Mouse (Mus musculus) midbrain, embryonic 11.5 days (tissue): ENCODE measurements around the gene Lpin3. TPM values are rescaled to one million over a fixed set of nuclear protein-coding genes. Genes with fewer than 3 reads are reported as not detected.

ENCODE experiments used
- ATAC-seq: fragments of 200-750 bp; cut with Nextera tagmentation; 2 replicates; pipeline ENCODE4 v1.8.0; 2017; ENCODE audit warnings: moderate TSS enrichment, moderate library complexity; ENCODE audit not compliant: low FRiP score
- DNase-seq: peaks from one replicate; pipeline ENCODE4 v3.0.0; 2015; ENCODE audit warnings: low spot score; ENCODE audit errors: missing footprints
- H3K27ac ChIP-seq: fragments of 300-500 bp; sonication (generic); 2 replicates; pipeline ENCODE4 v1.5.1; 2014; ENCODE audit warnings: low read depth, low read length
- H3K27me3 ChIP-seq: fragments of 300-500 bp; sonication (generic); 2 replicates; pipeline ENCODE4 v1.6.1; 2014; ENCODE audit warnings: mild to moderate bottlenecking, low read length, moderate library complexity, mixed read lengths; ENCODE audit not compliant: control insufficient read depth, insufficient read depth
- H3K36me3 ChIP-seq: fragments of 300-500 bp; sonication (generic); 2 replicates; pipeline ENCODE4 v1.6.1; 2014; ENCODE audit warnings: mild to moderate bottlenecking, low read length, moderate library complexity, mixed read lengths; ENCODE audit not compliant: control insufficient read depth, insufficient read depth
- H3K4me1 ChIP-seq: fragments of 300-500 bp; sonication (generic); 2 replicates; pipeline ENCODE4 v1.6.1; 2014; ENCODE audit warnings: low read length; ENCODE audit not compliant: control insufficient read depth, insufficient read depth
- H3K4me2 ChIP-seq: fragments of 300-500 bp; sonication (generic); 2 replicates; pipeline ENCODE4 v1.6.1; 2014; ENCODE audit warnings: mild to moderate bottlenecking, moderate library complexity
- H3K4me3 ChIP-seq: fragments of 300-500 bp; sonication (generic); 2 replicates; pipeline ENCODE4 v1.5.1; 2014; ENCODE audit warnings: low read depth, low read length
- H3K9ac ChIP-seq: fragments of 300-500 bp; sonication (generic); 2 replicates; pipeline ENCODE4 v1.6.1; 2014; ENCODE audit warnings: low read length
- H3K9me3 ChIP-seq: fragments of 300-500 bp; sonication (generic); 2 replicates; pipeline ENCODE4 v1.6.1; 2016; ENCODE audit warnings: low read length; ENCODE audit not compliant: control insufficient read depth
- WGBS: fragments of 180-500 bp; shearing (Covaris S2); extraction: QIAGEN DNeasy Blood & Tissue Kit; methylation state at CpG from one replicate; pipeline ENCODE4 v1.1.7; 2014; 5-methylcytosine and 5-hydroxymethylcytosine counted together
- polyA plus RNA-seq: library from polyadenylated mRNA; unstranded; fragments of >200 nt; fragmentation: Nextera tagmentation; extraction: Ambion mirVana; gene quantifications from 2 replicates; pipeline ENCODE4 v1.2.1, GENCODE M21; 2014

Lpin3 gene
- polyA plus RNA-seq, result 0.10 and 0.21 TPM in 2 replicates

DNA sequence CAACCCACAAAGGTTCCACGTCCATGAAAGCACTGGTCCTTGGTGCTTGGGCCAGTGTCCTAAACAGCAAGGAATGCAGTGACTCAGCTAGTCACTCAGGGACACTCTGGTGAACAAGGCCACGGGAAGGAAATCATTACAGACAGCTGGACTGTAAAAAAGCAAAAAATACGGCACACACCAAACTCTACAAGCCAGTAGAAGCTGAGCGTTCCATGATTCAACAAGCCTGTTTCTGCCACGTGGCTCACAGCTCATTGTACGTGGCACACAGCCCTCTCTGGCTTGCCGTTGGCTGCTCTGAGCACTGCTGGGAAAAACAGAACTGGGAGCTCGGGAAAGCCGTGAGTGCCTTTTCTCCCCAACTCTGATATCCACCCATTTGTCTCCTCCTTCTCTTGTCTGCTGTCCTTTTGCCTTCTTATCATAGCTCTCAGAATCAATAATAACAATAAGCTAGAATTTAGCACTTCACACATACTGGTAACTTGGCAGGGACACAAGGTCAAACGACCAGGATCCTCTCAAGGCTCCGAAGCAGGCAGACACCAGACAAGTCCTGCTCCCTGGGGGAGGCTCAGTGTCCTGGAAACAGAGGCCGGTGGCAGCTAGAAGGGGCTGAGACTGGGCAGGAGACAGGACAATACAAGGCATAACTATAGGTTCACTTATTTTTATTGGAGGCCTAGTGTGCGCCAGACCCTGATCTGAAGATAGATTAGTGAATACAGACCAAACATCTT lies at the start of gene Lpin3:
Lpin3 (plus strand) TSS at position 218 of the 743 bp plus-strand sequence.
- DNase-seq (no peak), ATAC-seq (no peak)
- 78% methylated on average over 13 of the region's 13 CpGs for WGBS

DNA sequence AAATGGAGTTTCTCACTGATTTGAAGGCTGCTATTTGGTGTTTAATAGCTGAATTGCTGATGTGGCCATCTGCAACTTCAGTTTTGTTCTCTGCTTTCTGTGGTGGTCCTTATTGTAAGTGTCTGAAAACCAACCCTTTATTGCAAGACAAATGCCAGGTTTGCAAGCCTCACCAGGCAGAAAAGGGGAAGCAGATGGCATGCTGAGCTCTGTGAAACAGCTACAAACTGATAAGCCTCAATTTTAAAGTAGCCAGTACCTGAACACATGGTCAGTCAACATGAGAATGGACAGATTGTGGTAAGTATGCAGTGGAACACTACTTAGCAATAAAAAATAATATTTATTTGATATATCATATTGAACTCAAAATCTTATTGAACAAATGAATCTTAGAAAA lies 39.6 kb upstream of the Lpin3 start:
- no peak overlapping the region for H3K27ac ChIP-seq
- H3K4me2 ChIP-seq, result no peak overlapping the region
- no peak overlapping the region for H3K9ac ChIP-seq
- H3K27me3 ChIP-seq, result no peaks in the 10 kb centered on the region
- no peak for DNase-seq
- H3K9me3 ChIP-seq, result no peaks in the 10 kb centered on the region
- no peaks in the 10 kb centered on the region for H3K4me1 ChIP-seq
- no peak for ATAC-seq
- H3K4me3 ChIP-seq, result no peak overlapping the region
- no peaks in the 10 kb centered on the region for H3K36me3 ChIP-seq

More for the DNA sequence above, at the start of gene Lpin3:
- no peak within 1 kb of the TSS for H3K4me2 ChIP-seq
- no peak within 1 kb of the TSS for H3K9ac ChIP-seq
- H3K4me3 ChIP-seq, result no peak within 1 kb of the TSS
- H3K36me3 ChIP-seq, result no peaks in the 10 kb centered on the region
- no peak within 1 kb of the TSS for H3K27ac ChIP-seq
- H3K9me3 ChIP-seq, result no peaks in the 10 kb centered on the region
- H3K27me3 ChIP-seq, result no peaks in the 10 kb centered on the region
- no peaks in the 10 kb centered on the region for H3K4me1 ChIP-seq

DNA sequence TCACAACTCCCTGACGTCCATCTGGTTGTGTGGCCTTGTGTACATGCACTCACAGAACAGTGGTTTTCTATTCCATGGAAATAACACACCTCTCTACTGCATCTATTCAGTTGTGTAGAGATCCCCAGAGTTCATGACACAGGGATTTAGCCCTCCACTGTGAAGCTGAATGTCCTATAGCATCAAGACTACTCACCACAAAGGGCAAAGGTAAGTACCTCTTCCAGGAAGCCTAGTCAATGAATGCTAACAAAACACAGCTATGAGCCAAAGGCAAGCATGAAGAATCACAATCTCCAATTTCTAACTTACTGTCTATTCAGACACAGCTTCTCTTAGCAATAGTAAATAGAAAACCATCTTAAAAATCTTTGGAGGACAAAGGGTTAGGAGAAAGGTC lies 32.8 kb upstream of the Lpin3 start:
- WGBS, result 82% methylated on average over 1 of the region's 1 CpGs
- DNase-seq, result no peak
- Histone ChIP-seq H3K9ac (no peak overlapping the region), H3K27me3 (no peaks in the 10 kb centered on the region), H3K4me2 (no peak overlapping the region), H3K9me3 (no peaks in the 10 kb centered on the region), H3K4me3 (no peak overlapping the region), H3K27ac (no peak overlapping the region), H3K36me3 (no peaks in the 10 kb centered on the region), H3K4me1 (no peaks in the 10 kb centered on the region)
- ATAC-seq, result no peak

GRCm38 (mm10) chr2:160848186-160848585 lies 32.3 kb upstream of the Lpin3 start:
- H3K27me3 ChIP-seq, result no peaks in the 10 kb centered on the region
- no peak overlapping the region for H3K9ac ChIP-seq
- H3K36me3 ChIP-seq, result no peaks in the 10 kb centered on the region
- H3K27ac ChIP-seq, result no peak overlapping the region
- WGBS, result 93% methylated on average over 2 of the region's 2 CpGs
- no peaks in the 10 kb centered on the region for H3K4me1 ChIP-seq
- no peak overlapping the region for H3K4me2 ChIP-seq
- no peak for ATAC-seq
- DNase-seq, result no peak
- H3K4me3 ChIP-seq, result no peak overlapping the region
- no peaks in the 10 kb centered on the region for H3K9me3 ChIP-seq

DNA sequence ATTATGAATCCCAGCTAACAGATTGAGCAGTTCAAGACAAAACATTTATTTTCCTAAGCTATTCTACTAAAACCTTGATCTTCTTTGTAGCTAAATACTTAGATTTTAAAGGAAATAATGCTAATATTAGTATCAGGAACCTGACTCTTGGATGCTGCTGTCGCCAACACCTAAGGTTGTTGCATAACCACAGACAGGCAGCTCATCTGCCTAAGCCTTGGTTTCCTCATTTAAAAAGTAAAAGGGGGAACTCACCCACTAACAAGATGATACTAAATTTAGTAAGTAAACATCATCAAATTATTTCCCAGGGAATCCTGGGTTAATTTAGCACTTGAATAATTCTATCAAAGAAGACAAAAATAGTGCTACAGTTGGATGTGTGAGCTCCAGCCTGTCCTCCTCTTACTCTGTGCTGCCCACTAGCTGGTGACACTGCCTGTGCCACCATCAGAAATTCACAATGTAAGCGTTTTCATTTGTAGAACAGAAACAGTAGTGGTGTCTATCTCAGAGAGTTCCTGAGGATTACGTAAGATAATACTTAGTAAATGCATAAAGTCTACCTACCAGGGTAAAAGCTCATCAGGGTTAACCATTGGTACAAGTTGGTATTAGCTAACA lies 30.7 kb upstream of the Lpin3 start:
- H3K27me3 ChIP-seq, result no peaks in the 10 kb centered on the region
- no peak overlapping the region for H3K4me3 ChIP-seq
- no peak overlapping the region for H3K4me2 ChIP-seq
- no peaks in the 10 kb centered on the region for H3K4me1 ChIP-seq
- no peak overlapping the region for H3K27ac ChIP-seq
- no peaks in the 10 kb centered on the region for H3K9me3 ChIP-seq
- 85% methylated on average over 3 of the region's 3 CpGs for WGBS
- no peaks in the 10 kb centered on the region for H3K36me3 ChIP-seq
- no peak for ATAC-seq
- H3K9ac ChIP-seq, result no peak overlapping the region
- no peak for DNase-seq

GRCm38 (mm10) chr2:160850360-160850759 lies 30.1 kb upstream of the Lpin3 start:
- no peak overlapping the region for H3K9ac ChIP-seq
- H3K36me3 ChIP-seq, result no peaks in the 10 kb centered on the region
- H3K27ac ChIP-seq, result no peak overlapping the region
- no peak overlapping the region for H3K4me3 ChIP-seq
- ATAC-seq (no peak), DNase-seq (no peak)
- H3K4me2 ChIP-seq, result no peak overlapping the region
- H3K27me3 ChIP-seq, result no peaks in the 10 kb centered on the region
- no peaks in the 10 kb centered on the region for H3K9me3 ChIP-seq
- no peaks in the 10 kb centered on the region for H3K4me1 ChIP-seq
- WGBS, result 89% methylated on average over 3 of the region's 3 CpGs

DNA sequence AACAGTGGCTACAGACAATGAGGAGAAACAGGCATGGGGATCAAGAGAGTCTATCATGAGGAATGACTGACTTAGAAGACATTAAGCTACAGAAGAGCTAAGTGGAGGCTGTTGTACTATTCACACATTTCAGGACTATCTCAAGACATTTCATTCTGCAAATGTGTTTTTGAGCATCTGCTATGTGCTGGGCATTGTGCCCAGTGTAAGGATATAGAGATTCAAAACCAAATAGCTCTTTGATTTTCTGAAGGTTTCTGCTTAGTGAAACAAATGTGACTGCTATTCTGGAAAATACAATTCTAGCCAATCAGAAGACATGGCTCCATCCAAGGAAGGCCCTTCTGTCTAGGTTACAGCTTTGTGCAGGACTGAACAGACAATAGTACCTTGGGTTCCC lies 25.8 kb upstream of the Lpin3 start:
- H3K4me3 ChIP-seq, result no peak overlapping the region
- no peak for ATAC-seq
- H3K4me1 ChIP-seq, result no peaks in the 10 kb centered on the region
- no peak overlapping the region for H3K27ac ChIP-seq
- H3K9me3 ChIP-seq, result no peaks in the 10 kb centered on the region
- H3K27me3 ChIP-seq, result no peaks in the 10 kb centered on the region
- no peak overlapping the region for H3K4me2 ChIP-seq
- DNase-seq, result no peak
- no peaks in the 10 kb centered on the region for H3K36me3 ChIP-seq
- H3K9ac ChIP-seq, result no peak overlapping the region

- H3K9ac ChIP-seq, result no peak overlapping the region
- no peak for DNase-seq
- 78% methylated on average over 5 of the region's 5 CpGs for WGBS
- no peak overlapping the region for H3K4me2 ChIP-seq
- H3K27ac ChIP-seq, result no peak overlapping the region
- H3K36me3 ChIP-seq, result no peaks in the 10 kb centered on the region
- H3K4me1 ChIP-seq, result no peaks in the 10 kb centered on the region
- no peaks in the 10 kb centered on the region for H3K9me3 ChIP-seq
- H3K27me3 ChIP-seq, result no peaks in the 10 kb centered on the region
- H3K4me3 ChIP-seq, result no peak overlapping the region
- no peak for ATAC-seq
Observed at GRCm38 (mm10) chr2:160856359-160857102, 23.9 kb upstream of the Lpin3 start.

- Histone ChIP-seq H3K4me2 (no peak overlapping the region), H3K4me3 (no peak overlapping the region), H3K4me1 (no peaks in the 10 kb centered on the region), H3K36me3 (no peaks in the 10 kb centered on the region), H3K9ac (no peak overlapping the region), H3K27ac (no peak overlapping the region), H3K9me3 (no peaks in the 10 kb centered on the region), H3K27me3 (no peaks in the 10 kb centered on the region)
- DNase-seq (no peak), ATAC-seq (no peak)
- WGBS, result 94% methylated on average over 1 of the region's 1 CpGs
Observed at GRCm38 (mm10) chr2:160860363-160860762, 20.1 kb upstream of the Lpin3 start.
